Mouse (Mus musculus) limb, embryonic 10.5 days (tissue): ENCODE results near the gene Psmg1. TPM values are rescaled to one million over a fixed set of nuclear protein-coding genes. Genes with fewer than 3 reads are reported as not detected.
"Not testable (repeated sequence)": the region's sequence is repeated elsewhere in the genome, so short reads cannot be mapped to it uniquely, and the experiment has no call there.

Source experiments
- DNase-seq: peaks from one replicate; pipeline ENCODE4 v3.0.0-alpha.2; 2017; ENCODE audit warnings: low spot score
- H3K27ac ChIP-seq: fragments of 300-500 bp; sonication (generic); 2 replicates; pipeline ENCODE4 v1.5.1; 2016; ENCODE audit warnings: mild to moderate bottlenecking
- H3K27me3 ChIP-seq: fragments of 300-500 bp; sonication (generic); 2 replicates; pipeline ENCODE4 v1.6.1; 2016; ENCODE audit warnings: low read depth, mild to moderate bottlenecking; ENCODE audit not compliant: poor library complexity, severe bottlenecking
- H3K36me3 ChIP-seq: fragments of 300-500 bp; sonication (generic); 2 replicates; pipeline ENCODE4 v1.6.1; 2016; ENCODE audit warnings: mild to moderate bottlenecking, moderate library complexity
- H3K4me1 ChIP-seq: fragments of 300-500 bp; sonication (generic); 2 replicates; pipeline ENCODE4 v1.6.1; 2016
- H3K4me3 ChIP-seq: fragments of 300-500 bp; sonication (generic); 2 replicates; pipeline ENCODE4 v1.5.1; 2016; ENCODE audit warnings: mild to moderate bottlenecking, moderate library complexity
- H3K9me3 ChIP-seq: fragments of 300-500 bp; sonication (generic); replicated peaks from 2 replicates; pipeline ENCODE4 v1.6.1; 2016; ENCODE audit warnings: mild to moderate bottlenecking
- WGBS: fragments of 180-500 bp; shearing (Covaris S2); methylation state at CpG from one replicate; pipeline ENCODE4 v1.1.7; 2016; 5-methylcytosine and 5-hydroxymethylcytosine counted together
- polyA plus RNA-seq: library from polyadenylated mRNA; unstranded; fragments of >200 nt; fragmentation: Nextera tagmentation; extraction: Ambion mirVana; gene quantifications from 2 replicates; pipeline ENCODE4 v1.2.1, GENCODE M21; 2016

The Psmg1 gene
- polyA plus RNA-seq, 1 experiment from 2014 or later: 139 TPM

GRCm38 (mm10) chr16:95992596-95992995 lies 1.8 kb upstream of the Psmg1 start:
- Histone ChIP-seq H3K9me3 (no peaks in the 10 kb centered on the region), H3K4me1 (peaks cover 35% of the 10 kb centered on the region), H3K27me3 (no peaks in the 10 kb centered on the region), H3K36me3 (peaks cover 62% of the 10 kb centered on the region), H3K4me3 (no peak overlapping the region), H3K27ac (no peak overlapping the region)
- no peak for DNase-seq
- 56% methylated on average over 5 of the region's 5 CpGs for WGBS

DNA sequence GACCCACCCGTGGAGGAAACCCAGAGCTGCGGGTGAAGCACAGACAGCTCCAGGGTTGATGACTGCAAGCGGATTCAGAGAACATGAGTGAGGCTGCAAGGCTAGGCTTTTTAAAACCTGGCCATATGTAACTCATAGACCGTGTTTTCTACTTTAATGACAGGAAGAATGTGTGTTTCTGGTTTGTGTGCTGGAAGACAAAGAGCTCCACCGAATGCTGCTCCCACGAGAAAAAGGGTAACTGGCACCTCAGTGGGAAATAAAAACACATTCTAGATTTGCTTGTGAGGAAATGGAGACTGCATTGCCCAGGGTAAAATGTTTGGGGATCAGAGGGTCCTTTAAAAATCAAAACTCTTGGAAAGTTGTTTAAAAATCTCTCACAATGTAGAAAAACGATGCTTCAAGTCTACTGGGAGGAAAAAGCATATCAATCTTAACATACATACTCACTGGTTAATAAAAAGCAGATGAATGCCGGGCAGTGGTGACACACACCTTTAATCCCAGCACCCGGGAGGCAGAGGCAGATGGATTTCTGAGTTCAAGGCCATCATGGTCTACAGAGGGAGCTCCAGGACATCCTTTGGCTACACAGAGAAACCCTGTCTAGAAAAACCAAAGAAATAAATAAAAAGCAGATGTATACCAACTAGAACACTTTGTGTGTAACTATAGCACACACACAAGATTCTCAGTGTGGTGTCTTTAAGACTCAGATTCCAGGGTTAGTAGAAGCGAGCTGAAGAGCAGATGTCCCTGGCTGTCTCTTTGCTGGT lies 551 bp upstream of the Psmg1 start:
- peak; percentile 39 for DNase-seq
- H3K27ac ChIP-seq: peak overlapping the region; percentile 93
- no peaks in the 10 kb centered on the region for H3K27me3 ChIP-seq
- 11% methylated on average over 10 of the region's 10 CpGs for WGBS
- H3K9me3 ChIP-seq: no peaks in the 10 kb centered on the region
- H3K4me3 ChIP-seq: peak overlapping the region; percentile 86
- H3K36me3 ChIP-seq: peaks cover 62% of the 10 kb centered on the region
- H3K4me1 ChIP-seq: peaks cover 35% of the 10 kb centered on the region

DNA sequence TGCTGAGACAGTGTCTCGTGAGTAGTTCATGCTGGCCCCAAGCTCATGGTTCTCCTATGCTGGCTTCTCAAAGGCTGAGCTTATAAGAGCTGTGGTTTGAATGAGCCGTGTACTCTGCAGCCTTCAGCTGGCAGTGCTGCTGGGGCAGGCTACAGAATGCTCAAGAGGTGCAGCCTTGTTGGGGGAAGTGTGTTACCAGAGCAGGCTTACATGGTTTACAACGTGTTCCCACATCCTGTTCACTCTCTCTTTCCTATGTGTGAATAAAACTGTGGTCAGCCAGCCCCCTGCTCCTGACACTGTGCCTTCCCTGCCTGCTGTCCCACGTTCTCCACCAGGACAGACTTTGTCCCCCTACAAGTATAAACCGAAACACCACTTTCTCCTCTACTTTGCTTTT lies 5.8 kb downstream of the Psmg1 start:
- Histone ChIP-seq H3K27me3 (no peaks in the 10 kb centered on the region), H3K4me3 (no peak overlapping the region), H3K36me3 (peaks cover 83% of the 10 kb centered on the region), H3K4me1 (peaks cover 9% of the 10 kb centered on the region), H3K27ac (no peak overlapping the region), H3K9me3 (no peaks in the 10 kb centered on the region)
- 88% methylated on average over 5 of the region's 5 CpGs for WGBS
- DNase-seq: no peak

GRCm38 (mm10) chr16:95983601-95984000 lies 7.2 kb downstream of the Psmg1 start:
- H3K4me1 ChIP-seq: no peaks in the 10 kb centered on the region
- no peak overlapping the region for H3K4me3 ChIP-seq
- no peak for DNase-seq
- 85% methylated on average over 7 of the region's 7 CpGs for WGBS
- peaks cover 87% of the 10 kb centered on the region for H3K36me3 ChIP-seq
- H3K27me3 ChIP-seq: no peaks in the 10 kb centered on the region
- no peaks in the 10 kb centered on the region for H3K9me3 ChIP-seq
- H3K27ac ChIP-seq: no peak overlapping the region

DNA sequence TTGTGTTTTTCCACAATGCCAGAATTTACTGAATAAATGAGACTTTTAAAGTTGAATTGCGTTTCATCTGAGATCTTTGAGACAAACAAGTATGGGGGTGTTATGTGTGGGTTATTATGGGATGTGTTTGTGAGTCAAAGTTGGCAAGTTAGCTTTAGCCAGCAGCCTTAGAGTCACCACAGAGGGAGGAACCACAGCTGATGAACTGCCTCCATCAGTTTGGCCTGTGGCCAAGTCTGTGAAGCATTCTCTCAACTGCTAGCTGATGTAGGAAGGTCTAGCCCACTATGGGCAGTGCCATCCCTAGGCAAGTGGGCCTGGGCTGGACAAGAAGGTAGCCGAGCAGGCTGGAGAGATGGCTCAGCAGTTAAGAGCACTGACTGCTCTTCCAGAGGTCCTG lies 19.9 kb downstream of the Psmg1 start:
- no peak for DNase-seq
- H3K27me3 ChIP-seq: no peaks in the 10 kb centered on the region
- H3K27ac ChIP-seq: 0 out of 2 replicates have a peak overlapping the region, but pooled peaks have one; percentile 19
- WGBS: 87% methylated on average over 2 of the region's 2 CpGs
- H3K4me3 ChIP-seq: no peak overlapping the region
- H3K36me3 ChIP-seq: no peaks in the 10 kb centered on the region
- 0 out of 2 replicates have a peak, but pooled peaks cover 3% of the 10 kb centered on the region for H3K4me1 ChIP-seq
- no peaks in the 10 kb centered on the region for H3K9me3 ChIP-seq

GRCm38 (mm10) chr16:95967455-95967854 lies 23.3 kb downstream of the Psmg1 start:
- no peak for DNase-seq
- no peaks in the 10 kb centered on the region for H3K9me3 ChIP-seq
- H3K4me1 ChIP-seq: peaks cover 20% of the 10 kb centered on the region
- no peaks in the 10 kb centered on the region for H3K36me3 ChIP-seq
- no peak overlapping the region for H3K4me3 ChIP-seq
- no peak overlapping the region for H3K27ac ChIP-seq
- WGBS: 91% methylated on average over 11 of the region's 11 CpGs
- no peaks in the 10 kb centered on the region for H3K27me3 ChIP-seq

- DNase-seq: peak; percentile 64
- Histone ChIP-seq H3K27ac (no peak overlapping the region), H3K27me3 (no peaks in the 10 kb centered on the region), H3K4me1 (peaks cover 17% of the 10 kb centered on the region), H3K9me3 (no peaks in the 10 kb centered on the region), H3K36me3 (no peaks in the 10 kb centered on the region), H3K4me3 (no peak overlapping the region)
- WGBS: 49% methylated on average over 11 of the region's 11 CpGs
Measured at GRCm38 (mm10) chr16:95964427-95965023, 26.2 kb downstream of the Psmg1 start.

GRCm38 (mm10) chr16:95961484-95961883 lies 29.3 kb downstream of the Psmg1 start:
- H3K36me3 ChIP-seq, DNase-seq, H3K9me3 ChIP-seq, H3K27ac ChIP-seq, H3K27me3 ChIP-seq, H3K4me3 ChIP-seq: not testable (repeated sequence)
- peaks cover 17% of the 10 kb centered on the region for H3K4me1 ChIP-seq
- 82% methylated on average over 1 of the region's 1 CpGs for WGBS

DNA sequence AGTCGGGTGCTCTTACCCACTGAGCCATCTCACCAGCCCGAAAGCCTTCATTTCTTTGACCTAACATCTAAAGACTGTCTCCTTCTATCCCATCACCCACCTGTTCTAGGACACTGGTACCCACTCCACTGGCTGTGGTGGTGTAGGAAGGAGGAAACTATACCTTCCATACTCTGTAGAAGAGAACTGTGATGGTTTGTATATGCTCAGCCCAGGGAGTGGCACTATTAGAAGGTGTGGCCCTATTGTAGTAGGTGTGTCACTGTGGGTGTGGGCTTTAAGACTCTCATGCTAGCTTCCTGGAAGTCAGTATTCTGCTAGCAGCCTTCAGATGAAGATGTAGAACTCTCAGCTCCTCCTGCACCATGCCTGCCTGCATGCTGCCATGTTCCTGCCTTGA lies 30.1 kb downstream of the Psmg1 start:
- not testable (repeated sequence) for H3K27me3 ChIP-seq, H3K27ac ChIP-seq, DNase-seq, H3K36me3 ChIP-seq, H3K9me3 ChIP-seq, H3K4me3 ChIP-seq
- H3K4me1 ChIP-seq: peaks cover 23% of the 10 kb centered on the region
- WGBS: 93% methylated on average over 2 of the region's 2 CpGs

DNA sequence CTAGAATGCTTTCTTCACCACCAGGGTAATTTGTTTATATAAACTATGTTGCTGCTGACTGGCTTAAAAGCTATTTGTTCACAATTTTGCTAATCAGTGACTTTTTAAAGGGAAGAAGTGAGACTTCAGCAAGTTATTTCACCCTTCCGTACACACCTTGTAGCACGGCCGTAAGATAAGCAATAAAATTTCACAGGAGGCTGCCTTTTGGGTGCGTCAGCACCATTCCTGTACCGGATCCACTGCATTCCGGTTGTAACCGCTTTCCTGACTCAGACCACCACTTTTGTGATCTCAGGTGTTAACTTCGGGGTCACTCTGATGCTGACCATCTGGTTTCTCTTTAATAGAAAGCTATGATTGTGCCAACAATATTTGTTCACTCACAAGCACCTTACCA lies 32.7 kb downstream of the Psmg1 start:
- Histone ChIP-seq H3K27ac (no peak overlapping the region), H3K36me3 (no peaks in the 10 kb centered on the region), H3K4me3 (no peak overlapping the region), H3K4me1 (peaks cover 12% of the 10 kb centered on the region), H3K27me3 (no peaks in the 10 kb centered on the region), H3K9me3 (no peaks in the 10 kb centered on the region)
- DNase-seq: no peak
- 81% methylated on average over 8 of the region's 8 CpGs for WGBS

- no peaks in the 10 kb centered on the region for H3K36me3 ChIP-seq
- H3K27me3 ChIP-seq: no peaks in the 10 kb centered on the region
- peaks cover 6% of the 10 kb centered on the region; the same call in 1 of the 2 replicates for H3K4me1 ChIP-seq
- 65% methylated on average over 5 of the region's 5 CpGs for WGBS
- H3K9me3 ChIP-seq: no peaks in the 10 kb centered on the region
- DNase-seq: peak; percentile 47
- H3K4me3 ChIP-seq: no peak overlapping the region
- H3K27ac ChIP-seq: no peak overlapping the region
Measured at GRCm38 (mm10) chr16:95956618-95957017, 34.1 kb downstream of the Psmg1 start.

DNA sequence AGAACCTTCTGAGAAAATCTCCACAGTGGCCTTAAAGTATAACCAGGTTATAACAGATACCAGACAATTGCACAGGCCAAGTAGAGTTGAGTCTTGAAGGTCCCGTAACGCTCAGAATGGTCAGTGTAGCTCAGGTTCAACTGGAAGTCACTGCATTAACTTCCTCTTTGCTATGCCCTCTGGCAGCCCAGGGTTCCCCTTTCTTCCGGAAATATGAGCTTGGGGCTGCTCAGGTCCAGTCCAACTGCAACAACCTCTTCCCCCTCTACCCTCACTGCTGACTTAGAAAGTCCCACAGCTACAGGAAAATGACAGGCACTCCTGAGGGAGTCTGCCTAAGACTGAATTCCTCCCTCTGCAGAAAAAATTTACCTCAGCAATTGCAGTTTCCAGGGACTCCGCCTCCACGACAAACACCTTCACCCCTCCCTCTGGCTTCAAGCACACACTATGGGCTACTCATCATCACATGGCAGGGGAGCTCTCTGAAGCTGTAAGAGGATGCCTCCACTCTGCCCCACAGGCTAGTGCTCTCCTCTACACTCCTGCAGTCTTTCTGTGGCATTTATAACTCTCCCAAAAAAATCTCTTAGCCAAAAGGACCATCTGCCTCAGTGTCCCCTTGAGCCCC lies 34.9 kb downstream of the Psmg1 start:
- DNase-seq: no peak
- Histone ChIP-seq H3K4me1 (peaks cover 6% of the 10 kb centered on the region; the same call in 1 of the 2 replicates), H3K27me3 (no peaks in the 10 kb centered on the region), H3K4me3 (no peak overlapping the region), H3K27ac (no peak overlapping the region), H3K9me3 (no peaks in the 10 kb centered on the region), H3K36me3 (no peaks in the 10 kb centered on the region)
- WGBS: 78% methylated on average over 5 of the region's 5 CpGs

- Histone ChIP-seq H3K27ac (no peak overlapping the region), H3K9me3 (no peaks in the 10 kb centered on the region)
- 89% methylated on average over 3 of the region's 3 CpGs for WGBS
Measured at GRCm38 (mm10) chr16:95954341-95954740, 36.4 kb downstream of the Psmg1 start.

More at GRCm38 (mm10) chr16:95954341-95954740, 36.4 kb downstream of the Psmg1 start:
- Histone ChIP-seq H3K4me3 (no peak overlapping the region), H3K36me3 (no peaks in the 10 kb centered on the region), H3K27me3 (no peaks in the 10 kb centered on the region), H3K4me1 (peaks cover 6% of the 10 kb centered on the region; the same call in 1 of the 2 replicates)
- DNase-seq: no peak
